Mouse (Mus musculus) liver, embryonic 13.5 days (tissue): ENCODE results near the gene Klf15. TPM values are rescaled to one million over a fixed set of nuclear protein-coding genes. Genes with fewer than 3 reads are reported as not detected.
A peak's percentile ranks its signal among the peaks of the same experiment; 100 is the strongest.

Source experiments
- ATAC-seq: fragments of 200-750 bp; cut with Nextera tagmentation; 2 replicates; pipeline ENCODE4 v1.8.0; 2017; ENCODE audit warnings: low read depth, mild to moderate bottlenecking, moderate number of reproducible peaks, moderate library complexity
- DNase-seq: peaks from one replicate; pipeline ENCODE4 v3.0.0; 2022
- H3K27ac ChIP-seq: fragments of 300-500 bp; sonication (generic); 2 replicates; pipeline ENCODE4 v1.5.1; 2015; ENCODE audit warnings: moderate library complexity, mild to moderate bottlenecking, inconsistent platforms
- H3K27me3 ChIP-seq: fragments of 300-500 bp; sonication (generic); 2 replicates; pipeline ENCODE4 v1.6.1; 2015; ENCODE audit warnings: mild to moderate bottlenecking, inconsistent platforms
- H3K36me3 ChIP-seq: fragments of 300-500 bp; sonication (generic); 2 replicates; pipeline ENCODE4 v1.6.1; 2015; ENCODE audit warnings: mild to moderate bottlenecking, inconsistent platforms
- H3K4me1 ChIP-seq: fragments of 300-500 bp; sonication (generic); replicated peaks from 2 replicates; pipeline ENCODE4 v1.6.1; 2015; ENCODE audit warnings: inconsistent platforms
- H3K4me2 ChIP-seq: fragments of 300-500 bp; sonication (generic); 2 replicates; pipeline ENCODE4 v1.6.1; 2015; ENCODE audit warnings: inconsistent platforms, mild to moderate bottlenecking, moderate library complexity
- H3K4me3 ChIP-seq: fragments of 300-500 bp; sonication (generic); replicated peaks from 2 replicates; pipeline ENCODE4 v1.5.1; 2015; ENCODE audit warnings: mild to moderate bottlenecking, inconsistent platforms
- H3K9ac ChIP-seq: fragments of 300-500 bp; sonication (generic); 2 replicates; pipeline ENCODE4 v1.6.1; 2015; ENCODE audit warnings: mild to moderate bottlenecking, inconsistent platforms
- H3K9me3 ChIP-seq: fragments of 300-500 bp; sonication (generic); replicated peaks from 2 replicates; pipeline ENCODE4 v1.6.1; 2016; ENCODE audit warnings: inconsistent platforms
- WGBS: fragments of 180-500 bp; shearing (Covaris S2); methylation state at CpG from one replicate; pipeline ENCODE4 v1.1.7; 2015; ENCODE audit not compliant: insufficient replicate concordance; 5-methylcytosine and 5-hydroxymethylcytosine counted together
- polyA plus RNA-seq: library from polyadenylated mRNA; unstranded; fragments of >200 nt; fragmentation: Nextera tagmentation; extraction: Ambion mirVana; gene quantifications from 2 replicates; pipeline ENCODE4 v1.2.1, GENCODE M21; 2015

Gene Klf15
- polyA plus RNA-seq, 1 experiment from 2014 or later, result 7.8 TPM

DNA sequence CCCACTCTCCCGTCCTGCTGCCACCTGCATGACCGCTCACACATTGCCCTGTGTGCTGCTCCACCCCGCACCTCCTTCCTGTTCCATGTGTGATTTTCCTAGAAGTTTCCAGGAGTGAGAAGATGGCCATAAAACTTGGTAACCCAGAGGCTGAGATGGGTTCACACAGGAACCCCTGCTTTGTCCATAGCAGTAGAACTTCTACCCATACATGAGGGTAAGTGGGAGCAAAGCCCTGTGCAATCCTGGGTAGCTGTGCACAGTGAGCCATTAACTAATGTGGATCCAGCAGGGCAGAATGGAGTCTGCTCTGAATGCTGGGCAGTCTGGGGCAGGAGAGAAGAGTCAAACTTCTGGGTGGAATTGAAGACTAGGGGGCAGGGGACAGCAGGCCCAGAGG lies 32.2 kb downstream of the Klf15 start:
- Histone ChIP-seq H3K27me3 (no peaks in the 10 kb centered on the region), H3K9ac (no peak overlapping the region), H3K27ac (no peak overlapping the region; the same call in 1 of the 2 replicates), H3K4me2 (no peak overlapping the region), H3K9me3 (no peaks in the 10 kb centered on the region), H3K4me1 (peaks cover 7% of the 10 kb centered on the region), H3K4me3 (no peak overlapping the region), H3K36me3 (no peaks in the 10 kb centered on the region)
- DNase-seq (no peak), ATAC-seq (no peak)
- 63% methylated on average over 3 of the region's 3 CpGs for WGBS

DNA sequence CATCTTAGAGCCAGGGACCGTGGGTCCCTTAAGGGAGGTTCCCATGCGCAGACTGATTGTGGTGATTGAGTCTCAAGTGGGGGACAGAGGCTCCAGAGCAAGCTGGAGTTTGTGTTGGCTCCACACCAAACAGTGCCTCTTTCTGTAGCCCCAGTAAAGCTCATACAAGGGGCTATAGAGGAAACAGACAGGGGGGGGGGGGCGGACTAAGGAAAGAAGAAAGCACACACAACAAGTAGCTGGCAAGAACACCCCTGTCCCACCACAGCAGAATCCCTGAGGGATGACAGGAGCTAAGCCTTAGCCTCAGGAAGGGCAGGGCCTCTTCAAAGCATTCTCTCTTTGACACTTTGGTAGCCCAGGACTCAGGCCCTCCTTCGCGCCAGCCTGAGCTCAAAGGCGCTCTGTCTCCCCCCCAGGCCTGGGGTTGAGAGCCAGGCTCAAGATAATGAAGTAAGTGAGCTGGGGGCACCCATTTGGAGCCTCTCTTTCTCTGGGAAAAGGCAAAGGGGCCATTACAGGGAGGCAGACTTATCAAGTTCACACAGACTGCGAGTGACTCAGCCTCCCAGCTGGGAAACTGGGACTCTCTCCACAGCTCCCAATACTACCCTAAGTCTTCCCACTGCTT lies 33.0 kb downstream of the Klf15 start:
- Histone ChIP-seq H3K36me3 (no peaks in the 10 kb centered on the region), H3K9me3 (no peaks in the 10 kb centered on the region), H3K4me3 (no peak overlapping the region), H3K27me3 (no peaks in the 10 kb centered on the region), H3K4me2 (no peak overlapping the region), H3K9ac (no peak overlapping the region), H3K4me1 (peaks cover 7% of the 10 kb centered on the region), H3K27ac (peak overlapping the region; percentile 43; the same call in 1 of the 2 replicates)
- DNase-seq (no peak), ATAC-seq (no peak)
- 52% methylated on average over 7 of the region's 7 CpGs for whole genome bisulfite sequencing

DNA sequence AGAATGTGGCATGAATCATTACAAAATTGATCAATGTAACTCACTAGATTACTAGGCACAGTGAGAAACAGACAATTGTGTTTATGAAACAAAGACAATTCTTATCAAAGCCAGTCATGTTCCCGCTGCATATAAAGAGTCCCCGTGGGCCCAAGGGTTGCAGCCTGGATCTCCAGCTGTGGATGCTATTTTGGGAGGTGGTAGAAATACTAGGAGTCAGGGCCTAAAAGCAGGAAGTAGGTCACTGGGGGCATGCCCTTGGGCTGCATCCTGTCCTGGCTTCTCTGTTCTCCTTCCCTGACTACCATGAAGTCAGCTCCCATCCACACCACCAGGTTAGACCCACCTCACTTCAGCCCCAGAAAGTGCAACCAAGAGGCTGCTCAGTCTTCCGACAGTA lies 33.8 kb downstream of the Klf15 start:
- Histone ChIP-seq H3K9ac (no peak overlapping the region), H3K27ac (no peak overlapping the region; the same call in 1 of the 2 replicates), H3K36me3 (no peaks in the 10 kb centered on the region), H3K4me2 (no peak overlapping the region), H3K4me3 (no peak overlapping the region), H3K4me1 (peaks cover 7% of the 10 kb centered on the region), H3K27me3 (no peaks in the 10 kb centered on the region), H3K9me3 (no peaks in the 10 kb centered on the region)
- no peak for DNase-seq
- no peak for ATAC-seq
- 39% methylated on average over 3 of the region's 3 CpGs for WGBS

DNA sequence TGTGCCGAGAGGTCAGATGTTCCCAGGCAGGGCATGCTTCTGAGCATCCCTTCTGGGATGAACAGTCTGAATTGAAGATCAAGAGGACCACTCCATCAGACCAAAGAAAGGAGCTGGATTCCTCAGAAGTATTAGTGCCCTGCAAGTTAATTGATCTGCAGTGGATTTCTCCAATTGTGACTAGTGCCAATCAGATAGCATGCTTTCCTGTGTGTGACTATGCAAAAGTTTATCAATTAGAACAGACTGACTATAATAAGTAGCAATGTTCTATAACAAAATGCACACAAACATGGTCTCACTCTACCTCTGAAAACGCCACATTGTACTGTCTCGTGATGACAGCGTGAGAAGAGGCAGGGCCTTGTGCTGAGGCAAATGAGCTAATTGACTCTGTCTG lies 37.1 kb downstream of the Klf15 start:
- H3K4me2 ChIP-seq, result no peak overlapping the region

DNA sequence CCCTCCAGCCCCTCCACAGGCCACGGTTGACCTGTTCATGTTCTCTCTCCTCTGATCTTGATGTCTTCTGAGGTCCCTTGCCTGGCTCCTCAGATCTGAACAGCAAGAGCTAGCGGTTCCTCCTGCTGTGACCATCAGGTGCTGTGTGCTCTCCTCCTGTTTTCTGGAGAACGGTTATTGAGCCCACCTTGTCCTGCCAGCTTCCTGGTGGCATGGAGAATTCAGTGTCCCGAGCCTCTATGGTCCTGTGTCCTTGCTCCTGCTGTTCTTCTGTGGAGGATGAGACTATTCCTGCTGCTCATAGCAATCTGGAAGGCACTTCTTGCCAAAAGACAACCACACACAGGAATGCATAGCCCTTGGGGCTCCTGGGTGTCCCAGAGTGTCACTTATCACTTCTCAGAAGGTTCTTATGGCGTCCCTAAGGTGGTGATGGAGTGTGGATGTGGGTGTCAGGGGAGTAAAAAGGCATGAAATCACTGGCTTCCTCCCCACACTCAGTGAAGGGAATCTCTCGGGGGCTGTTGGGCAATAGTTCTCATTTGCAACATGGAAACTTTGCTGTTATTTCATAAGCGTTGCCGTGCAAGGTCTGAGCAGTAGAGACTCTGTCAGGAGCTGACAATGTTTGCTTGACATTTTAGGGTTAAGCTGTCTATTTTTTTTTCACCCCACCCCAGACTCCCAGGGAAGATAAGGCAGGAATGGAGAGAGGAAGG lies 39.0 kb downstream of the Klf15 start:
- Histone ChIP-seq H3K27ac (no peak overlapping the region), H3K4me2 (no peak overlapping the region), H3K4me3 (no peak overlapping the region), H3K36me3 (no peaks in the 10 kb centered on the region), H3K9me3 (no peaks in the 10 kb centered on the region), H3K27me3 (no peaks in the 10 kb centered on the region), H3K4me1 (no peaks in the 10 kb centered on the region), H3K9ac (no peak overlapping the region)
- WGBS, result 43% methylated on average over 8 of the region's 8 CpGs
- ATAC-seq (no peak), DNase-seq (no peak)

More for the DNA sequence above, 37.1 kb downstream of the Klf15 start:
- no peak overlapping the region for H3K27ac ChIP-seq
- no peaks in the 10 kb centered on the region for H3K27me3 ChIP-seq
- ATAC-seq (no peak), DNase-seq (no peak)
- no peak overlapping the region for H3K4me3 ChIP-seq
- WGBS, result 50% methylated on average over 4 of the region's 4 CpGs
- H3K9ac ChIP-seq, result no peak overlapping the region
- no peaks in the 10 kb centered on the region for H3K9me3 ChIP-seq
- H3K36me3 ChIP-seq, result no peaks in the 10 kb centered on the region
- peaks cover 5% of the 10 kb centered on the region for H3K4me1 ChIP-seq

DNA sequence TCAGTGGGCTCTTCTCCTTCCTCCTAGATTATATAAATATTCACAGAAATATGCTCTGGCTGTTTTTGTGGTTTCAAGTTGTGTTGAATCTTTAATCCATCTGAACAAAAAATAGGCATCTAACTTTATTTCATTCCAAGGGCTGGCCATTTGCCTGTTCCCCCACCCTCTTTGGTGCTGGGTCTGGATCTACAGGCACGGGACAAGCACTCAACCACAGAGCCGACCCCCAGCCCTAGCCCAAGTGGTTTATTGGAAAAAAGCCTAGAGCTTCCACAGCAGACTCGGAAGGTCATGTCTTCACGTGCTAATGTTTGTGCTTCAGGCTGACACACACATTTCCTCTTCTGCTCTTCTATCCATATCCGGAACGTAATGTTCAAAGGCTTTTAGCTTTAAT lies 43.5 kb downstream of the Klf15 start:
- peaks cover 19% of the 10 kb centered on the region for H3K4me1 ChIP-seq
- no peaks in the 10 kb centered on the region for H3K9me3 ChIP-seq
- H3K9ac ChIP-seq, result no peak overlapping the region
- DNase-seq (no peak), ATAC-seq (no peak)
- no peaks in the 10 kb centered on the region for H3K27me3 ChIP-seq
- WGBS, result 52% methylated on average over 6 of the region's 6 CpGs
- H3K4me3 ChIP-seq, result no peak overlapping the region
- no peak overlapping the region for H3K4me2 ChIP-seq
- no peaks in the 10 kb centered on the region for H3K36me3 ChIP-seq
- no peak overlapping the region for H3K27ac ChIP-seq

DNA sequence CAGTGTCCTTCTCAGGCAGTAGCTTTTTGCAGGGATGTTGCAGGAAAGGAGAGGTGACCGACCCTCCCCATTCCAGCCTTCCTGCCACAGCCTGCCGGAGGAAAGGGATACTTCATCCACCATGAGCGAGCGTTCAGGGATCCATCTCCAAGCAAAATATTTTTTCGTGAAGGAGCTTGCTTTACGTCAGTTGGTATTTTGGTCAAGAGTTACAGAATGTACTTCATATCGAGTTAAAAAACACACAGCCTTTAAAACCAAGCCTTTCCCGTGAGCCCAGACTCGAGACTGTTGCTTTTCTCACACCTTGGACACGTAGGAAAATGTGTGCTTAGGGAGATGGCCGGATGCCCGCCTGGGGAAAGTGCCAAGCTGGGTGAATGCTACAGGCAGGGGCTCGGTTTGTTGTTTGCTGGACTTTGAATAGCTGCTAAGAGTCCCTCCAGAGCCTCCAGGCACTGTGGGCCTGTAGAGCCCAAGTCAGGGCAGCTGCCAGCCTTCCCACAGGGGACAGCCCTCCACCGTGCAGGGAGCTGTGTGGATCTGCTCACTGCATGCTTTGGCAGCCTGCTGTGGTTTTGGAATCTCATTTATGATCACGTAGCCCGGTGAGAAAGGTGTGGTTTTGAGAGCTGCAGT lies 44.4 kb downstream of the Klf15 start:
- Histone ChIP-seq H3K9ac (no peak overlapping the region), H3K4me3 (no peak overlapping the region), H3K4me1 (peaks cover 19% of the 10 kb centered on the region), H3K27me3 (no peaks in the 10 kb centered on the region), H3K36me3 (no peaks in the 10 kb centered on the region), H3K27ac (no peak overlapping the region), H3K4me2 (no peak overlapping the region), H3K9me3 (no peaks in the 10 kb centered on the region)
- ATAC-seq, result no peak
- WGBS, result 54% methylated on average over 16 of the region's 16 CpGs
- no peak for DNase-seq

DNA sequence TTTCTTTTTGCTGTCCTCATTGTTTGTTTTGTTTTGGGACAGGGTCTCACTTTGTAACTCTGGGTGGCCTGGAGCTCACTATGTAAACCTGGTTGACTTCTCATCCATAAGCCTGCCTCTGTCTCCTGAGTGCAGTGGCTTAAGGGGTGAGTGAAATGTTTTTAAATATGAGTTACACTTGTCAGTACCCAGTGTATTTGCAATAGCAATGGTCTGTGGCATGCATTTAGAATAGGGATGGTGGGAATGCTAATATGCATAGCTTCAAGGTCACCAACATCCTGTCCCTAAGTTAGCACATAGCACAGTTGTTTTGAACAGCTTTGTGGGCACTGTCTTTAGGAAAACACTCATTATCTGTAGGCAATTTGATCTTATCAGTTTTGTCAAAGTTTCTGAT lies 45.1 kb downstream of the Klf15 start:
- ATAC-seq, result no peak
- Histone ChIP-seq H3K4me2 (no peak overlapping the region), H3K27me3 (no peaks in the 10 kb centered on the region), H3K27ac (no peak overlapping the region), H3K9ac (no peak overlapping the region), H3K4me1 (peaks cover 19% of the 10 kb centered on the region), H3K36me3 (no peaks in the 10 kb centered on the region), H3K4me3 (no peak overlapping the region), H3K9me3 (no peaks in the 10 kb centered on the region)
- no peak for DNase-seq

DNA sequence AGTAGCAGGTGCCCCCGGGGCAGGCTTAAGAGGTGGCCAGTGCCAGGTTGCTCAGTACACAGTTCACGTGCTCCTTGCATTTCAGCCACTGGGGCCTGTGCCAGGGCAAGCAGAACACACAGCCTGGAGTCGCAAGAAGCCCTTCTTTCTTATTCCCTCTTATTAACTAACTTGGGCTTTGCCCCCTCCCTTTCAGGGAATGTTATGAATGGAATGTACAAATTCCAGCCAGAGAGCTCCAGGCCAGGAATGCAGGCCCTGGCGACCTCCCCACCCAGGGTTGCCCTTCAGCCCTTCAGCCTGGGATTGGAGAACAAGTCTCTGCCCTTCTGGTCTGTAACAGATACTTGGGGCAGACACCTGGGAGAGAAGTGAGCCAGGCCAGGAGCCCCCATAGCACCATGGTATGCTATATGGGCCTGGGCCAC lies 45.8 kb downstream of the Klf15 start:
- Histone ChIP-seq H3K9ac (no peak overlapping the region), H3K27me3 (no peaks in the 10 kb centered on the region), H3K9me3 (no peaks in the 10 kb centered on the region), H3K4me1 (peaks cover 19% of the 10 kb centered on the region), H3K4me2 (no peak overlapping the region), H3K4me3 (no peak overlapping the region), H3K36me3 (no peaks in the 10 kb centered on the region), H3K27ac (no peak overlapping the region)
- WGBS, result 54% methylated on average over 4 of the region's 4 CpGs
- DNase-seq, result no peak
- 0 out of 2 replicates have a peak, but pooled peaks have one; percentile 17 for ATAC-seq

DNA sequence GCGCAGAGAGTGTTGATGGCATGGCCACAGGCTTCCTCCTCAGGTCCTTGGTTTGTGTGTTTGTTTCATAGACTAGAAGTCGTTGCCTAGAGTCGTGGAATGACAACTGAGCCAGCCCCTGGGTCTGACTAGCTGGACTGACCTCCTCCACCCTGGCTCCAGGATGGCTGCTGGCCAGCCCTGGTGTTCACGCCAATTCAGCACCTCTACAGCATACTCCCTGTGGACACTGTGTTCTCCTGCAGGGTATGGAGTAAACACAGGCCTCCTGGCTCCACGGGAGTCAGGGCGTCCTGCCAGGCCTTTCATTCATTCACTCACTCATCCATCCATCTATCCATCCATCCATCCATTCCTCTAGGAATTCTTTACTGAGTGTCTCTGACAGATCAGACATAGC lies 46.7 kb downstream of the Klf15 start:
- H3K4me3 ChIP-seq, result no peak overlapping the region
- ATAC-seq (0 out of 2 replicates have a peak, but pooled peaks have one; percentile 18), DNase-seq (no peak)
- no peak overlapping the region for H3K27ac ChIP-seq
- 43% methylated on average over 6 of the region's 6 CpGs for WGBS
- no peaks in the 10 kb centered on the region for H3K27me3 ChIP-seq
- no peaks in the 10 kb centered on the region for H3K36me3 ChIP-seq
- peaks cover 19% of the 10 kb centered on the region for H3K4me1 ChIP-seq
- no peak overlapping the region for H3K4me2 ChIP-seq
- no peaks in the 10 kb centered on the region for H3K9me3 ChIP-seq
- no peak overlapping the region for H3K9ac ChIP-seq

DNA sequence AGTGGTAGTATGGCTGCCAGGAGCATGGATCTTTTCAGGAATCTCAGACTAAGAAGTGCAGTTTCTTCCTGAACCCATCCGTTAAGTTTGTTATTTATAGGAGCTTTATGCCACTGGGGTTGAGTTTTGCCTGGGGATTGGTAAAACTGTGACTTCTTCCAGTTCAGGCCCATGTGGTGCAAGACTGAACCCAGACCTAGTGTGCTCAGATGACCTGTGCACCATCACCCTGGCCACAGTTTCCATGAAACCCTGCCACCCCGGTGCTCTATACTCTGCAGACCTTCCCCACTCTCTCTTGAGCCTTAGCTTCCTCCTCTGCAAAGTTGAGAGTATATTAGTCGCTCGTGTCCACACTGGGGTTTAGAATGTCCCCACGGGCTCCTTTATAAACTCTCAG lies 50.0 kb downstream of the Klf15 start:
- WGBS, result 56% methylated on average over 5 of the region's 5 CpGs
- DNase-seq, result no peak
- Histone ChIP-seq H3K9me3 (no peaks in the 10 kb centered on the region), H3K4me2 (no peak overlapping the region), H3K27me3 (no peaks in the 10 kb centered on the region), H3K36me3 (no peaks in the 10 kb centered on the region), H3K27ac (no peak overlapping the region), H3K9ac (no peak overlapping the region), H3K4me3 (no peak overlapping the region), H3K4me1 (peaks cover 13% of the 10 kb centered on the region)
- no peak for ATAC-seq
